Mouse (Mus musculus) ovary, postnatal 10 days (tissue): ENCODE data around the gene Sipa1l1.

Experiments used
- DNase-seq: peaks from one replicate; pipeline ENCODE4 v3.0.0; 2022; ENCODE audit warnings: low spot score

Gene Sipa1l1

GRCm38 (mm10) chr12:82168820-82169533, at the start of gene Sipa1l1:
Gene Sipa1l1, plus strand, starts transcription at chr12:82169320.
- DNase-seq: peak; percentile 80

- DNase-seq: no peak
These were observed 47.2 kb upstream of the Sipa1l1 start for GRCm38 (mm10) chr12:82121947-82122346.

DNA sequence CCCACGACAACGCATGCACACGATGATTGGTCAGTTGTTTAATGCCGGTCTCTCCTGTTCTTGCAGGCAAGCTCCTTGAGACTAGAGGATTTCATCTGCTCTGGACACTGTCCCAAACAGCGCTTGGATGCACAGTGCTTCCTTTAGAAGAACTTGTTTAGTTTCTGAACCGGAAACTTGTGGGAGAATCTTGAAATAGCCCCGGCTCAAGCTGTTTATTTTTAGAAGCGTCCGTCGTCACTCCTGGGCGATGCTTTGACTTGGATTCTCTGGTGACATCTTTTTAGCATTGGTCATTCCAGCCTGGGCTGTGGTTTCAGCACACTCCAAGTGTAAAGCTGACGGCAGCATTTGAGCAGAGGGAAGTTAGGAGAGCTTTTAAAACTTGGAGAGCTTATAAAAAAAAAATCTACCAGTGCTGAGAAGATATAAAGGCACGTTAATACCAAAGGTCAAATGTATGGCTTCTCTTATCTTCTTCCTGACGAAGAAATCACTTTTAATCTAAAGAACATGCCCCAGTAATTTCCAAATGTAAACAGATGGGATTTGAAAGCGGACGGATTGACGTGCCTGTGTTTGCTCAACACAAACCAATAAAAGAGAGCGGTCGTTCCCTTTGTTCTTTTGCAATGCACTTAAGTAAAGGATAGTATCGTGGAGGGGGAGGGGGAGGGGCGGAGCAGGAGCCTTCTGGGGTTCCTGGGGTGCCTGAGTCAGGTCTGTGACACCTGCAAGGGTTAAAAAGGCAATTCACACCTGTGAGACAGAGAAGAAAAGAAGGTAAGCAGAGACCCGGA, 46.5 kb upstream of the Sipa1l1 start:
- no peak for DNase-seq

DNA sequence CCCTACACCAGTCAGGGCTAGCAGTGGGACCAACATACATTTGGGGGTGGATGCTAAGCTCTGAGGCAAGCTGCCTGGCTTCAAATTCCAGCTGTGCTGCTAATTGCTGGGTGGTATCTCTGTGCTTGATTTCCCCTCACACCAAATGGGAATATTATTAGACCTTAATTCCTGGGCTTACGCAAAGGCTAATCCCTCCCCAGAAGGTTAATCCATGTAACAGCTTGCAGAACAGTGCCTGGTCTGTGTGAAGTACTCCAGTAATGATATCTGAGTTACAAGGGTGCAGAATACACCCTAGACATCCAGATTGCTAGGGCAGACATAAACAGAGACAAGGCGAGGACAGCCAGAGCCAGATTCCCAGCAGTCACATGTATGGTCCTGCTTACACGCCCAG, 42.3 kb upstream of the Sipa1l1 start:
- DNase-seq: no peak

DNA sequence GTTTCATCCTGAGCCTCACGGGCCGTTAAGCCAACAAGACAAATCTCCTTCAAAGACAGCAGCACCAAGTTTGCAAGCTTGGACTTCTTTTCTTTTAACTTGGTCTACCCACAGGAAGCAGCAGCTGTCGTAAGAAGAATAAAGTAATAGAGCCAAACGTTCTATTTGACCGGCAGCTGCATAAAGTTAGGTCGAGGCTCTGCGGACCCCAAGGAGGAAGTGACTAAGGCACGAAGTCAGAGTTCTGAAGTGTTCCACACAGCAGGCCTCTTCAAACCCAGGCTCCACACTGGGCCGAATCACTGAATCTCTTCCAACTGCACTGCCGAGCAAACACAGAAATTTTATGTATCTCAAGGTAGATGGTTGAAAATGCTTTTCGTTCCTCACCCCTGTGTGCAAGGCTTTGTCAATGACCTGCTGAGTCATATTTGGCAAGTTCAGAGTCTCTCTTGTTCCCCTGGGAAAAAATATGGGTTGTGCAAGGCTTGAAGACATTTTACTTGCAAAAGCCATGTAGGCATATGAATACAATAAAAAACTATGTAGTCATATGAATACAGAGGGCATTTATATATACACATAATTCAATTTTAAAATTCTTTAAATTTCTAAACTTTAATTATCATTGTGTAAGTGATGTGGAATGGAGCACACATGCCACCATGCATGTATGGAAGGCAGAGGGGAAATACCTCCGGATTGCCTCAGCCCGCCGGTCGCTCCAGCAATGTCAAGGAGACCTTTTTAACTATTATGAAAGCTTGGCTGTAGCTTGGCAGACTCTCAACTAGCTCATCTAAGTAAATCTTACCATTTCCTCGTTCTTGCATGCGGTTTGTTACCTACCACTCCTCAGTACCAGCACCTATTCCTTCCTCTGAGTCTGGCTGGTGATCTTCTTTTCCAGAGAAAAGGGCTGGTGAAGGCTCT, 29.6 kb upstream of the Sipa1l1 start:
- no peak for DNase-seq

- no peak for DNase-seq
These were observed 25.7 kb upstream of the Sipa1l1 start for GRCm38 (mm10) chr12:82143371-82143770.

DNA sequence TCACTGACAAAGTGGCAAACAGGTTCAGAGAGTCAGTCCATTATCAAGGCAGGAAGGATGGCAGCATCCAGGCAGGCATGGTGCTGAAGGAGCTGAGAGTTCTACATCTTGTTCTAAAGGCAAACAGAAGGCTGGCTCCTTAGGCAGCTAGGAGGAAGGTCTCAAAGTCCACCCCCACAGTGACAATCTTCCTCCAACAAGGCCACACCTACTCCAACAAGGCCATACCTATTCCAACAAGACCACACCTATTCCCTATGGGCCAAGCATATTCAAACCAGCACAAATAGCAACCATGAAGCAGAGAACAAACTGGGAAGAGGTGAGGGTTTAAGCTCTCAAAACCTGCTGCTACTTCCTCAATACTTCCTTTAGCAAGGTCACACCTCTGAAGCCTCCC, 23.9 kb upstream of the Sipa1l1 start:
- no peak for DNase-seq

DNA sequence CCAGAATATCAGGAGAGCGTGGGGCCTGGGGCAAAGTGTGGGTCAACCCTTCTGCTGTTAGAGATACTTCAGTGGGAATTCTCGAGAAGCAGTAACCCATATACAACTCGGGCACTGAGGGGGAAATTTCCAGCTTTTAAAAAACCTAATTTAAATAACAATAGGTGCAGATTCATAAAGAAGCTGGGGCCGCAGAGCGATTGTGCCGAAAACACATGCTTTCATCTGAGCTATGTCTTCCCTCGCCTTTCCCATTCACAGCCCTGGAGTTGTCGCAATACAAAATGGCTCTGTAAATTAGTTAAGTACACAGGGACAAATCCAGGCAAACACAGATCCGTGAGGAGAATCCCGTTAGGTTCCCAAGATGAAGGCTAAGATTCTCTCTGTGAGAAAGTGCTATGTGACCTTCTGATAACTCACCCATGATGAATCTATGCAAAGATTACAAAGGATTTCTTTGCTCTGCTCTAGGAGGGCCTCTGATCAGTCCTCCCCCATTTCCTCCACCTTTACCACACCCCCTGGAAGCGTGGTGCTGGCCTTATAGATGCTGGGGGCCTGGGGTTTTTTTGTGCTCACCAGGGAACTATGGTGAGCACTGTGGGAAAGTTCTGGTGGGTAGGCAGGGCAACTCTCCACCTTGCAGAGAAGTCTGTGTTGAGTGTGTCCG, 22.0 kb upstream of the Sipa1l1 start:
- no peak for DNase-seq

DNA sequence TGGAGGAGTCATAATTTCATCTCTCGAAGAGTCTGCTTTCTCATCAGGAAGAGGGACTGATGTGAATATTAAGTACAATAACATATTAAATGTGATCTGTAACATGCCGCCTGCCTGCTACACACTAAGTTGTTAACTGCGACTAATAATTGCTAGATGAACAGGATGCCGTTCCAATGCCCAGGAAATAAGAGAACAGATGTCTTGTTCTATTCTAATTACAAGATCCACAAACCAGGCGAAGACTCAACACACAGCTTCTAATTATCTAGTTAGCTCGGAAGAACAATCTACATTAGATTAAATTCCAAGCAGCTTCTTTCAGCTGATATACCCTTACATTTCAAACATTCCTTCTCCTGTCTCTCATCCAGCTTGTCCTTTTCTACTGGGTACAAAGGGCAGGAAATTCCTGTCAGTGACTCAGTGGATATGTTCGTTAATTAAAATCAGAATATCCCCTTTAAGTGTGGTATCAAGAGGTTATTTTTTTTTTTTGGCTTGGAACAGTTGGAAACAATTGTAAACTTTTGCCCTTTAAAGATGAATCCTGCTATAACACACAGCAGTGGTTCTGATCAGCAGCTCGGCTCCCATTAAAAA, 20.7 kb upstream of the Sipa1l1 start:
- DNase-seq: no peak

DNA sequence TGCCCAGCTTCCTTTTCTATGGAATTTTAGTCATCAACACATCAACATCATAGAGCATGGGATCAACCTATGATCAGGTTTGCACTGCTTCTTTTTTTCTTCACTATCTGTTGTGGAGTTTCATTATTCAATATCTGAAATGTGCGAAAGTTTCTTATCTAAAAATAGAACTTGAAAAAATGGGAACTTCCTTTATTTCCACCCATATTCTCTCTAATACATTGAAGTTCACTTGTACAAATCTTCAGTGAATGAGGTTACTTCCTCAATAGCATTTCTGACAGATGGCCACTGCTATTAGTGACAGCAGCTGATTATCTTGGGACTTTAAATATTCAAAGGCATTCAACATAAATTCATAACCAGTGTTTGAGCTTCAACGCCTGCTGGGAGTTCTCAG, 18.1 kb upstream of the Sipa1l1 start:
- DNase-seq: no peak

DNA sequence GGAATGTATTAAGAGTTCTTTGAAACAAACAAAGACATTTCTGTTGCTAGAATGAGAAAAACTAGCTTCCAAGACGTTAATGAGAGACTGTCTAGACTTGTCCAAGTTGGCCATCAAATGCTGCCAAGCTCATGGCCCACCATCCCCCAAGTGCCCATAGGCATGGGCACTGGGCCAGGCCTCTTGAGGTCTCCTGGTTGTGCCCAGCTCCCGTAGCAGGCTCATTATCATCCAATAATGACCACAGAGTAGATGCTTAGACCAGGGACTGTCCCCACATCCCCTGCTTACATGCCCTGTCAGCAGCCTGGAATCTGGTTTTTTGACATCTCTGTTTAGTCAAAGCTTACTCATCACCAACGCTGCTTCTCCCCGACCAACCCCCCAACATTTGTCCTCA, 14.6 kb upstream of the Sipa1l1 start:
- no peak for DNase-seq

- no peak for DNase-seq
These were observed 10.6 kb upstream of the Sipa1l1 start for GRCm38 (mm10) chr12:82158516-82158915.

GRCm38 (mm10) chr12:82159372-82159771, 9.7 kb upstream of the Sipa1l1 start:
- DNase-seq: no peak

DNA sequence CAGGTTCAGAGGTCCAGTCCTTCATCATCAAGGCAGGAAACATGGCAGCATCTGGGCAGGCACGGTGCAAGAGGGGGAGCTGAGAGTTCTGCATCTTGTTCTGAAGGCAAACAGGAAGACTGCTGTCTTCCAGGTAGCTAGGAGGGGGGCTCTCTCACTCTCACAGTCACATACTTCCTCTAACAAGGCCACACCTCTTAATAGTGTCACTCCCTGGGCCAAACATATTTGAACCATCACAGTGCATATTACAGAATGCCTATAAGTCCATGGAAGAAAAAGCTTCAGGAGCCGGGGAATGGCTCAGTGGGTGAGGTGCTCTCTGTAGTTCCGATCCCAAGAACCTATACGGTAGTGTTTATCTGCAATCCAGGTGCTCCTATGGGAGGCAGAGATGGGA, 3.5 kb upstream of the Sipa1l1 start:
- no peak for DNase-seq

DNA sequence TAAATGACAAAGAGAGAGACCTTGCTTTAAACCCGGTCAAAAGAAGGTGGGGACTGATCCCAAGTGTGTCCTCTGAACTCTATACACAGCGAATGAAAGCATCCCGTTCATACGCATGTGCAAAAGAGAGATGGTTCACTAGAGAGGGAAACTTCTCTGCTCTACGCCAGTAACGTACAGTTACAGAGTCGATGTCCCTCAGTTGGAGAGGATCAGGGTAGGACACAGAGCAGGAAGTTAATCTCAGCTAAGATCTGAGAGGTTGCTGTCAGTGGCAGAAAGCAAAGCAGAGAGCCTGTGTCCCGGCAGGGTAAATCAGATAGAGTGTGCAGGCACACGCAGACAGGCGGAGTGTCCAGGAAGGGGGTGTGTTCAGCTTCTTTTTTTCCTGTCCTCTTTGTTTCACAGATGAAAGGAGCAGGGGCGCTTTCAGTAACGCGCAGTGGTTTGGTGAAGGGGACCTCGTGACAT, 3.0 kb upstream of the Sipa1l1 start:
- no peak for DNase-seq

GRCm38 (mm10) chr12:82169571-82170431, 681 bp downstream of the Sipa1l1 start:
- DNase-seq: peak; percentile 50

- DNase-seq: no peak
These were observed 1.6 kb downstream of the Sipa1l1 start for GRCm38 (mm10) chr12:82170461-82171279.

DNA sequence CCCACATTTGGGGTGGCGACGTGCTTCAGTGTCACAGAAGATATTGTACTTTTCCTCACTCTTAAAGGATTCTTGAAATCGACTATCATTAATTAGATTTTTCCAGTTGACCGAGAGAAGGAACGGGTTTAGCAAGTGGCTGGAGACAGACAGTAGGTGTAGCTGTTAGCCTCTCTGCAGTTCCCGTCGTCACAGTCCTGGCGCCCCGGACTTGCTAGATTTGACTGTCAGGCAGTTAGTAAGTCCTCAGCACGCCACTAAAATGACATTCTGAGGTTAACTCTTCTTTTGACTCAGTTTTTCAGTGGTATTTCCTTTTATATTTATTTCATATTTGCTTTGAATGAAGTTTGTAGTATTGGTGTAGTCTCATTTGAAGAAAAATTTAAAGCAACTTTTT, 2.5 kb downstream of the Sipa1l1 start:
- no peak for DNase-seq

GRCm38 (mm10) chr12:82173623-82174022, 4.5 kb downstream of the Sipa1l1 start:
- no peak for DNase-seq
